Mouse (Mus musculus) intestine, embryonic 15.5 days (tissue): Measurements from ENCODE around the gene Agpat1. TPM values are rescaled to one million over a fixed set of nuclear protein-coding genes. Genes with fewer than 3 reads are reported as not detected.

Source experiments
- ATAC-seq: fragments of 200-750 bp; cut with Nextera tagmentation; 2 replicates; pipeline ENCODE4 v1.8.0; 2017; ENCODE audit warnings: moderate TSS enrichment, moderate library complexity
- H3K27ac ChIP-seq: fragments of 300-500 bp; sonication (generic); 2 replicates; pipeline ENCODE4 v1.5.1; 2015; ENCODE audit warnings: mild to moderate bottlenecking, inconsistent platforms
- H3K27me3 ChIP-seq: fragments of 300-500 bp; sonication (generic); replicated peaks from 2 replicates; pipeline ENCODE4 v1.6.1; 2015; ENCODE audit warnings: inconsistent platforms
- H3K36me3 ChIP-seq: fragments of 300-500 bp; sonication (generic); 2 replicates; pipeline ENCODE4 v1.6.1; 2015; ENCODE audit warnings: inconsistent platforms
- H3K4me1 ChIP-seq: fragments of 300-500 bp; sonication (generic); replicated peaks from 2 replicates; pipeline ENCODE4 v1.6.1; 2015; ENCODE audit warnings: inconsistent platforms
- H3K4me2 ChIP-seq: fragments of 300-500 bp; sonication (generic); replicated peaks from 2 replicates; pipeline ENCODE4 v1.6.1; 2015; ENCODE audit warnings: mild to moderate bottlenecking, inconsistent platforms
- H3K4me3 ChIP-seq: fragments of 300-500 bp; sonication (generic); replicated peaks from 2 replicates; pipeline ENCODE4 v1.5.1; 2015; ENCODE audit warnings: inconsistent platforms
- H3K9ac ChIP-seq: fragments of 300-500 bp; sonication (generic); 2 replicates; pipeline ENCODE4 v1.6.1; 2015; ENCODE audit warnings: inconsistent platforms
- H3K9me3 ChIP-seq: fragments of 300-500 bp; sonication (generic); 2 replicates; pipeline ENCODE4 v1.6.1; 2016; ENCODE audit warnings: inconsistent platforms
- WGBS: fragments of 180-500 bp; shearing (Covaris S2); methylation state at CpG from one replicate; pipeline ENCODE4 v1.1.7; 2015; 5-methylcytosine and 5-hydroxymethylcytosine counted together
- polyA plus RNA-seq: library from polyadenylated mRNA; unstranded; fragments of >200 nt; fragmentation: Nextera tagmentation; extraction: Ambion mirVana; gene quantifications from 2 replicates; pipeline ENCODE4 v1.2.1, GENCODE M21; 2015

Agpat1 gene
- 51.2 and 60.8 TPM in 2 replicates for polyA plus RNA-seq

- Histone ChIP-seq H3K27me3 (no peaks in the 10 kb centered on the region), H3K4me2 (peak within 1 kb of the TSS; percentile 91), H3K27ac (peak within 1 kb of the TSS; percentile 91), H3K9ac (peak within 1 kb of the TSS; percentile 95), H3K9me3 (no peaks in the 10 kb centered on the region), H3K36me3 (peaks cover 16% of the 10 kb centered on the region), H3K4me3 (peak within 1 kb of the TSS; percentile 88), H3K4me1 (peaks cover 45% of the 10 kb centered on the region)
- ATAC-seq: peak; percentile 89
- WGBS: under 1% methylated on average over 35 of the region's 35 CpGs
Observed at GRCm38 (mm10) chr17:34604061-34604508, at the start of gene Agpat1. Gene Agpat1 (plus strand): TSS chr17:34604262.

GRCm38 (mm10) chr17:34555483-34555882 lies 48.6 kb upstream of the Agpat1 start:
- Histone ChIP-seq H3K36me3 (no peaks in the 10 kb centered on the region), H3K4me1 (no peaks in the 10 kb centered on the region), H3K9ac (no peak overlapping the region), H3K27ac (no peak overlapping the region), H3K4me3 (no peak overlapping the region), H3K9me3 (no peaks in the 10 kb centered on the region), H3K27me3 (no peaks in the 10 kb centered on the region), H3K4me2 (no peak overlapping the region)
- ATAC-seq: peak; percentile 55
- WGBS: 23% methylated on average over 5 of the region's 5 CpGs

- Histone ChIP-seq H3K9me3 (no peaks in the 10 kb centered on the region), H3K36me3 (no peaks in the 10 kb centered on the region), H3K9ac (no peak overlapping the region), H3K27ac (no peak overlapping the region), H3K4me1 (no peaks in the 10 kb centered on the region), H3K4me2 (no peak overlapping the region), H3K27me3 (no peaks in the 10 kb centered on the region), H3K4me3 (no peak overlapping the region)
- no peak for ATAC-seq
- WGBS: 76% methylated on average over 8 of the region's 8 CpGs
Observed at GRCm38 (mm10) chr17:34556406-34556805, 47.7 kb upstream of the Agpat1 start.

- Histone ChIP-seq H3K27me3 (no peaks in the 10 kb centered on the region), H3K9me3 (no peaks in the 10 kb centered on the region), H3K36me3 (no peaks in the 10 kb centered on the region), H3K4me2 (no peak overlapping the region), H3K4me1 (no peaks in the 10 kb centered on the region), H3K9ac (no peak overlapping the region), H3K27ac (no peak overlapping the region), H3K4me3 (no peak overlapping the region)
- ATAC-seq: no peak
- WGBS: 59% methylated on average over 11 of the region's 11 CpGs
Observed at GRCm38 (mm10) chr17:34557411-34557810, 46.7 kb upstream of the Agpat1 start.

GRCm38 (mm10) chr17:34559116-34559515 lies 44.9 kb upstream of the Agpat1 start:
- no peak overlapping the region for H3K9ac ChIP-seq
- 82% methylated on average over 7 of the region's 7 CpGs for WGBS
- H3K4me2 ChIP-seq: no peak overlapping the region
- H3K27me3 ChIP-seq: no peaks in the 10 kb centered on the region
- ATAC-seq: no peak
- peaks cover 3% of the 10 kb centered on the region for H3K4me1 ChIP-seq
- H3K27ac ChIP-seq: no peak overlapping the region
- H3K36me3 ChIP-seq: no peaks in the 10 kb centered on the region
- no peaks in the 10 kb centered on the region for H3K9me3 ChIP-seq
- no peak overlapping the region for H3K4me3 ChIP-seq

GRCm38 (mm10) chr17:34559895-34560294 lies 44.2 kb upstream of the Agpat1 start:
- peak; percentile 59 for ATAC-seq
- Histone ChIP-seq H3K27me3 (no peaks in the 10 kb centered on the region), H3K27ac (no peak overlapping the region), H3K4me1 (peaks cover 10% of the 10 kb centered on the region), H3K36me3 (no peaks in the 10 kb centered on the region), H3K9ac (no peak overlapping the region), H3K4me3 (no peak overlapping the region), H3K9me3 (no peaks in the 10 kb centered on the region), H3K4me2 (no peak overlapping the region)
- WGBS: 24% methylated on average over 15 of the region's 15 CpGs

GRCm38 (mm10) chr17:34560438-34560837 lies 43.6 kb upstream of the Agpat1 start:
- ATAC-seq: no peak
- no peak overlapping the region for H3K4me3 ChIP-seq
- no peak overlapping the region for H3K4me2 ChIP-seq
- no peaks in the 10 kb centered on the region for H3K36me3 ChIP-seq
- 90% methylated on average over 6 of the region's 6 CpGs for WGBS
- H3K4me1 ChIP-seq: peaks cover 10% of the 10 kb centered on the region
- H3K9me3 ChIP-seq: no peaks in the 10 kb centered on the region
- H3K27me3 ChIP-seq: no peaks in the 10 kb centered on the region
- no peak overlapping the region for H3K9ac ChIP-seq
- H3K27ac ChIP-seq: no peak overlapping the region

GRCm38 (mm10) chr17:34561200-34561599 lies 42.9 kb upstream of the Agpat1 start:
- H3K27ac ChIP-seq: 0 out of 2 replicates have a peak overlapping the region, but pooled peaks have one; percentile 51
- H3K4me2 ChIP-seq: no peak overlapping the region
- ATAC-seq: no peak
- H3K9ac ChIP-seq: no peak overlapping the region
- no peaks in the 10 kb centered on the region for H3K27me3 ChIP-seq
- WGBS: 54% methylated on average over 8 of the region's 8 CpGs
- no peak overlapping the region for H3K4me3 ChIP-seq
- H3K9me3 ChIP-seq: no peaks in the 10 kb centered on the region
- peaks cover 10% of the 10 kb centered on the region for H3K4me1 ChIP-seq
- H3K36me3 ChIP-seq: no peaks in the 10 kb centered on the region

GRCm38 (mm10) chr17:34562595-34562994 lies 41.5 kb upstream of the Agpat1 start:
- no peak for ATAC-seq
- 60% methylated on average over 3 of the region's 3 CpGs for WGBS
- H3K9me3 ChIP-seq: no peaks in the 10 kb centered on the region
- peaks cover 10% of the 10 kb centered on the region for H3K4me1 ChIP-seq
- H3K4me2 ChIP-seq: no peak overlapping the region
- H3K36me3 ChIP-seq: no peaks in the 10 kb centered on the region
- H3K27me3 ChIP-seq: no peaks in the 10 kb centered on the region
- H3K27ac ChIP-seq: no peak overlapping the region
- no peak overlapping the region for H3K9ac ChIP-seq
- no peak overlapping the region for H3K4me3 ChIP-seq

- H3K36me3 ChIP-seq: no peaks in the 10 kb centered on the region
- H3K9ac ChIP-seq: no peak overlapping the region
- H3K4me2 ChIP-seq: no peak overlapping the region
- H3K9me3 ChIP-seq: no peaks in the 10 kb centered on the region
- H3K4me1 ChIP-seq: peaks cover 10% of the 10 kb centered on the region
- no peak overlapping the region for H3K4me3 ChIP-seq
- no peaks in the 10 kb centered on the region for H3K27me3 ChIP-seq
- ATAC-seq: no peak
- H3K27ac ChIP-seq: no peak overlapping the region
- WGBS: 66% methylated on average over 11 of the region's 11 CpGs
Observed at GRCm38 (mm10) chr17:34563354-34563753, 40.7 kb upstream of the Agpat1 start.

GRCm38 (mm10) chr17:34564003-34564421 lies 40.0 kb upstream of the Agpat1 start, which contains the start of gene Notch4:
Gene Notch4 (plus strand): TSS chr17:34564268.
- WGBS: 7% methylated on average over 6 of the region's 6 CpGs
- Histone ChIP-seq H3K4me3 (peak within 1 kb of the TSS; percentile 10), H3K27me3 (no peaks in the 10 kb centered on the region), H3K4me2 (peak within 1 kb of the TSS; percentile 39), H3K36me3 (no peaks in the 10 kb centered on the region), H3K27ac (peak within 1 kb of the TSS; percentile 70), H3K4me1 (peaks cover 10% of the 10 kb centered on the region), H3K9ac (no peak within 1 kb of the TSS), H3K9me3 (no peaks in the 10 kb centered on the region)
- ATAC-seq: peak; percentile 49

GRCm38 (mm10) chr17:34564796-34565195 lies 39.3 kb upstream of the Agpat1 start:
- Histone ChIP-seq H3K27ac (peak overlapping the region; percentile 70), H3K4me3 (peak overlapping the region; percentile 10), H3K4me1 (peaks cover 10% of the 10 kb centered on the region), H3K36me3 (no peaks in the 10 kb centered on the region), H3K4me2 (peak overlapping the region; percentile 39), H3K9me3 (no peaks in the 10 kb centered on the region), H3K9ac (no peak overlapping the region), H3K27me3 (no peaks in the 10 kb centered on the region)
- ATAC-seq: 0 out of 2 replicates have a peak, but pooled peaks have one; percentile 21
- WGBS: 42% methylated on average over 3 of the region's 3 CpGs

GRCm38 (mm10) chr17:34567311-34567710 lies 36.8 kb upstream of the Agpat1 start:
- WGBS: 66% methylated on average over 9 of the region's 9 CpGs
- ATAC-seq: no peak
- no peak overlapping the region for H3K27ac ChIP-seq
- H3K9me3 ChIP-seq: no peaks in the 10 kb centered on the region
- H3K4me1 ChIP-seq: peaks cover 10% of the 10 kb centered on the region
- no peaks in the 10 kb centered on the region for H3K36me3 ChIP-seq
- no peak overlapping the region for H3K4me2 ChIP-seq
- no peak overlapping the region for H3K9ac ChIP-seq
- no peaks in the 10 kb centered on the region for H3K27me3 ChIP-seq
- no peak overlapping the region for H3K4me3 ChIP-seq
